Mouse (Mus musculus): ENCODE measurements around the gene Ntf5. TPM values are rescaled to one million over a fixed set of nuclear protein-coding genes. Genes with fewer than 3 reads are reported as not detected.

The Ntf5 gene
- total RNA-seq (2014; rRNA removed): 0.16 TPM in 1 of 2 replicates, not detected in the other
- 0.14 and 0.16 TPM in 2 replicates for polyA plus RNA-seq (2015; fragmentation: Nextera tagmentation; extraction: Ambion mirVana)

DNA sequence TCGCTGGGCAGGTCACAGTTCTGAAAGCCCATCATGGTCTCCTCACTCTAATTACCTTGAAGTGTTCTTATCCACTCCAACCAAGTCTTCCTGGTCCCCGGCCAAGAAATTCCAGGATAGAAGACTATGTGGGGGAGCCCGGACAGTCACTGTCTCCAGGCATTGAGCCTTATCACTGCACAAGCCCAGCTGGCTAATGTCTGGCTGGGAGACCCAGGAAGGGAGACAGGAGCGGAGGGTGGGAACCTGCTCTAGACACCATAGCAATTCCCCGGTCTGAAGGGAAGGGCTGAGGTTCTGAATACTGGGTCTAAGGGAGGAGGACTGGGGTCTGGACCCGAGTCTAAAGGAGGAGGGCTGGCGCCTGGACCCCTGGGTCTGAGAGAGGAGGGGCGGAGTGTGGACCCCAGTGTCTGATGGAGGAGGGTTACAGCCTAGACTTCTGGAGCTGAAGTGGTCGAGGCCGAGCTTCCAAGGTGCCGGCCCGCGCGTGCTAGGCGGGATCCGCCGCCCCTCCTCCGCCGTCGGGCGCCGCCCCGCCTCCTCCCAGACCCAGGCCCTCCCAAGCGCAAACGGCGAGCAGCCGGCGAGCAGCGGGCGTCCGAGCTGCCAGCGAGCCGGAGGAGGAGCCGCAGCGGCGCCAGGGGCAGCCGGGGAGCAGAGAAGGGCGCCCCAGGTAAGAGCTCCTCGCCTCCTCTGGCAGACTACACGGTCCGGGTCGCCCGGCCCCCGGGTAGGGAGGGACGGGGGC is at the start of gene Ntf5:
Gene Ntf5, plus strand, starts transcription at position 583 of the 751 bp plus-strand sequence.
- no peaks in the 10 kb centered on the region for H3K9me3 ChIP-seq (ENCODE audit: low read length)
- no peak within 1 kb of the TSS for H3K27ac ChIP-seq
- ATAC-seq (peak; percentile 36; the same call in 1 of the 2 replicates), DNase-seq (ENCODE audit: low spot score) (peak; percentile 38)
- H3K27me3 ChIP-seq (ENCODE audit: insufficient read depth, low read length): peaks cover 73% of the 10 kb centered on the region
- H3K4me3 ChIP-seq (ENCODE audit: low read length): peak within 1 kb of the TSS; percentile 49
- 3% methylated on average over 37 of the region's 45 CpGs for WGBS
- peak within 1 kb of the TSS; percentile 54 for H3K9ac ChIP-seq (replicated peaks; ENCODE audit: low read length)
- H3K36me3 ChIP-seq (ENCODE audit: insufficient read depth, low read length): no peaks in the 10 kb centered on the region
- peak within 1 kb of the TSS; percentile 84 for H3K4me2 ChIP-seq (ENCODE audit: low read depth, low read length)
- peaks cover 10% of the 10 kb centered on the region for H3K4me1 ChIP-seq (ENCODE audit: insufficient read depth, low read length)
- TF ChIP-seq CTCF (IDR thresholded peaks at IDR 0.05; ENCODE audit: low read depth): no peak

- Histone ChIP-seq H3K36me3 (ENCODE audit: insufficient read depth, low read length) (no peaks in the 10 kb centered on the region), H3K27ac (no peak overlapping the region), H3K9ac (replicated peaks; ENCODE audit: low read length) (no peak overlapping the region), H3K4me2 (ENCODE audit: low read depth, low read length) (no peak overlapping the region), H3K9me3 (ENCODE audit: low read length) (no peaks in the 10 kb centered on the region), H3K4me1 (ENCODE audit: insufficient read depth, low read length) (peaks cover 11% of the 10 kb centered on the region), H3K27me3 (ENCODE audit: insufficient read depth, low read length) (no peaks in the 10 kb centered on the region), H3K4me3 (ENCODE audit: low read length) (no peak overlapping the region)
- 85% methylated on average over 2 of the region's 2 CpGs for whole genome bisulfite sequencing
- ATAC-seq: no peak
- TF ChIP-seq CTCF (IDR thresholded peaks at IDR 0.05; ENCODE audit: low read depth): no peak
- DNase-seq (ENCODE audit: low spot score): no peak
These were observed 49.5 kb upstream of the Ntf5 start for GRCm38 (mm10) chr7:45363983-45364382.

- H3K4me2 ChIP-seq (ENCODE audit: low read depth, low read length): peak overlapping the region; percentile 78
- H3K9ac ChIP-seq (replicated peaks; ENCODE audit: low read length): peak overlapping the region; percentile 96
- WGBS: 5% methylated on average over 35 of the region's 35 CpGs
- no peaks in the 10 kb centered on the region for H3K36me3 ChIP-seq (ENCODE audit: insufficient read depth, low read length)
- H3K9me3 ChIP-seq (ENCODE audit: low read length): no peaks in the 10 kb centered on the region
- peak overlapping the region; percentile 78 for H3K27ac ChIP-seq
- DNase-seq (ENCODE audit: low spot score): peak; percentile 51
- no peak for ATAC-seq
- H3K4me3 ChIP-seq (ENCODE audit: low read length): peak overlapping the region; percentile 85
- peaks cover 15% of the 10 kb centered on the region for H3K4me1 ChIP-seq (ENCODE audit: insufficient read depth, low read length)
- H3K27me3 ChIP-seq (ENCODE audit: insufficient read depth, low read length): no peaks in the 10 kb centered on the region
- TF ChIP-seq CTCF (IDR thresholded peaks at IDR 0.05; ENCODE audit: low read depth): no peak
These were observed 47.5 kb upstream of the Ntf5 start for GRCm38 (mm10) chr7:45365742-45366651.

DNA sequence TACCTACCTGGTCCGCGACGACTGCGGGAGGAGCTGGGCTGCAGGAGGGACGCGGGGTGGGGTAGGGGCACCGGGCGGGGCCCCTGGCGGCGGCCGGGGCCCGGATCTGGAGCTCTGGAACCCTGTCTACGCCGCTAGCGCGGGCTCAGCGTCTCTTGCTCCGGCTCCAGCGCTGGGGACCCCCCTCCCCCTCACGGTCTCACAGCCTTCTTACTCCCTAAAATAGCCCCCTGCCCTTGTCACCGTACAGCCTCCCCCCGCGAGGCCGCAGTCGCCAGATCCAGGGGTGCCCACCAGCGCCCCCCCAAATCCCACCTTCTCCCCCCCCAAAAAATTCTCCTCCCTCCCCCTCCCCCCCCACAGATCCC is 46.9 kb upstream of the Ntf5 start, which contains the start of gene Ppfia3:
Gene Ppfia3, minus strand, starts transcription at position 368 of the 368 bp plus-strand sequence.
- H3K4me3 ChIP-seq (ENCODE audit: low read length): peak within 1 kb of the TSS; percentile 85
- no peak for TF ChIP-seq CTCF (IDR thresholded peaks at IDR 0.05; ENCODE audit: low read depth)
- H3K27me3 ChIP-seq (ENCODE audit: insufficient read depth, low read length): no peaks in the 10 kb centered on the region
- peak within 1 kb of the TSS; percentile 78 for H3K4me2 ChIP-seq (ENCODE audit: low read depth, low read length)
- no peaks in the 10 kb centered on the region for H3K36me3 ChIP-seq (ENCODE audit: insufficient read depth, low read length)
- H3K27ac ChIP-seq: peak within 1 kb of the TSS; percentile 78
- peak; percentile 36 for ATAC-seq
- H3K4me1 ChIP-seq (ENCODE audit: insufficient read depth, low read length): peaks cover 15% of the 10 kb centered on the region
- peak within 1 kb of the TSS; percentile 96 for H3K9ac ChIP-seq (replicated peaks; ENCODE audit: low read length)
- no peak for DNase-seq (ENCODE audit: low spot score)
- H3K9me3 ChIP-seq (ENCODE audit: low read length): no peaks in the 10 kb centered on the region
- WGBS: under 1% methylated on average over 25 of the region's 26 CpGs

- Histone ChIP-seq H3K9ac (replicated peaks; ENCODE audit: low read length) (peak overlapping the region; percentile 96), H3K4me3 (ENCODE audit: low read length) (peak overlapping the region; percentile 85), H3K4me1 (ENCODE audit: insufficient read depth, low read length) (peaks cover 15% of the 10 kb centered on the region), H3K9me3 (ENCODE audit: low read length) (no peaks in the 10 kb centered on the region), H3K36me3 (ENCODE audit: insufficient read depth, low read length) (no peaks in the 10 kb centered on the region; the same call in 1 of the 2 replicates), H3K4me2 (ENCODE audit: low read depth, low read length) (peak overlapping the region; percentile 78), H3K27ac (peak overlapping the region; percentile 78), H3K27me3 (ENCODE audit: insufficient read depth, low read length) (no peaks in the 10 kb centered on the region)
- peak; percentile 91 for ATAC-seq
- peak; percentile 84 for TF ChIP-seq CTCF (IDR thresholded peaks at IDR 0.05; ENCODE audit: low read depth)
- peak; percentile 97 for DNase-seq (ENCODE audit: low spot score)
- under 1% methylated on average over 67 of the region's 70 CpGs for WGBS
These were observed 46.2 kb upstream of the Ntf5 start for GRCm38 (mm10) chr7:45367020-45367880.

DNA sequence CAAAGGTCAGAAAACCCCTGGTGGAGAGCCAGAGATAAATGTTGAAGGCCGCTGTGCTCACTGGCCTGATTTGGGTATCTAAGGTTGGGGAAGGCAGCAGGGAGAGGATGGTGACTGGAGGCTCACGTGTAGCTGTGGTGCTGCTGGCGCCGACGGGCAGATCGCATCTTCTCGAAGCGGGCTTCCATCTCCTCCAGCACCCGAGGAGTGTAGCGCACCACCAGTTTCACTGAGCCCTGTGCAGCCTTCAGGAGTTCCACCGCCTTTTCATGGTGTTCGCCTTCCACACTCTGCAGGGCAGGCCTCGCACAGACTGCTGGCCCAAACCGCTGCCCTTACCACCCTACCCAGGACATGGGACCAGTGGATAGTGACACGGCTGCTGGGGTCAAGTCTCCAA is 45.3 kb upstream of the Ntf5 start:
- H3K4me1 ChIP-seq (ENCODE audit: insufficient read depth, low read length): peaks cover 11% of the 10 kb centered on the region
- no peak for TF ChIP-seq CTCF (IDR thresholded peaks at IDR 0.05; ENCODE audit: low read depth)
- ATAC-seq (no peak), DNase-seq (ENCODE audit: low spot score) (no peak)
- no peaks in the 10 kb centered on the region; the same call in 1 of the 2 replicates for H3K36me3 ChIP-seq (ENCODE audit: insufficient read depth, low read length)
- H3K9ac ChIP-seq (replicated peaks; ENCODE audit: low read length): no peak overlapping the region; the same call in 1 of the 2 replicates
- no peaks in the 10 kb centered on the region for H3K27me3 ChIP-seq (ENCODE audit: insufficient read depth, low read length)
- peak overlapping the region; percentile 78 for H3K4me2 ChIP-seq (ENCODE audit: low read depth, low read length)
- H3K4me3 ChIP-seq (ENCODE audit: low read length): peak overlapping the region; percentile 85
- H3K9me3 ChIP-seq (ENCODE audit: low read length): no peaks in the 10 kb centered on the region
- peak overlapping the region; percentile 72; the same call in 1 of the 2 replicates for H3K27ac ChIP-seq
- WGBS: 80% methylated on average over 15 of the region's 15 CpGs

All from hindbrain, postnatal 0 days (tissue).